Mouse (Mus musculus): ENCODE results near the gene Usp44. TPM values are rescaled to one million over a fixed set of nuclear protein-coding genes. Genes with fewer than 3 reads are reported as not detected.
A peak's percentile ranks its signal among the peaks of the same experiment; 100 is the strongest.
"Not testable (repeated sequence)": the region's sequence is repeated elsewhere in the genome, so short reads cannot be mapped to it uniquely, and the experiment has no call there.

Usp44 gene
- polyA plus RNA-seq (2016; fragmentation: Nextera tagmentation; extraction: Ambion mirVana), result 2.9 and 3.0 TPM in 2 replicates

DNA sequence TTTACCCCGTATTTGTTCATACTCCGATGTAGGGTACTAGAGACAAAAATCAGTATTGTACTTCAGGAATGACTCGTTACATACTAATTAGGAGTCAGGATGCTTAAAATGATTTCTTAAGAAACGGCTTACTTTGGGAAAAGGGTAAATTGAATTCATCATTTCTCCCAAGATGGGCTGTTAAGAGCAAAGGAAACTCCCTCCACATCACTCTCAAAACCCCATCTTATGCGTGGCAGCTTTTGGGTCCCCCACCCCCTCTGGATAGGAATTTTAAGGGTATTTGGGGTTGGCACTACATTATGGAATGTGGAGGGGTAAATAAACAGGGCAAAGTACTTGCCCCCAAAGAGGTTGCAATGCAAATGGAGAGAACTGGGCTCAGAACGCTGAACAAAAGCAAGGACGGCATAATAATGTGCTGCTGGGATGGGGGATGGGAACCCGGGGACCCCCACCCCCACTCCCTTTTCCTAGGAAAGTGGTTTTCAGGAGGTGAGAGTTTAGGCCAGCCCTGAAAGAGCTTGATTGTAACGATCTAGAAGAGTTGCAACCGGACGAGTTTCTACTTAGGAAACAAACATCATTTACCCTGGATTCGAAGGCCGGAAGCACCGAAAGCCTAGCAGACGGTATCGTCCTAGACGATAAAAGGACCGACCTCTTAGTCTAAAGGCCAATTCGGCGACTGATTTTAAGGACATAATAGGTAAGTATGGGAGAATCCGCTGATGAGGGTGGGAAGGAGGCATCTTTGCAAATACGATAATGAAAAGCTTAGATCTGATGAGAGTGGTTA is at the start of gene Usp44:
Gene Usp44 (plus strand): TSS at position 625 of the 799 bp plus-strand sequence.
- H3K36me3 ChIP-seq, result no peaks in the 10 kb centered on the region
- H3K27me3 ChIP-seq, result peaks cover 22% of the 10 kb centered on the region
- peak within 1 kb of the TSS; percentile 27; the same call in 1 of the 2 replicates for H3K4me2 ChIP-seq (replicated peaks)
- no peak within 1 kb of the TSS for H3K27ac ChIP-seq
- no peaks in the 10 kb centered on the region for H3K9me3 ChIP-seq (replicated peaks)
- 8% methylated on average over 22 of the region's 22 CpGs for WGBS
- peaks cover 8% of the 10 kb centered on the region; the same call in 1 of the 2 replicates for H3K4me1 ChIP-seq
- no peak for ATAC-seq (ENCODE audit: low FRiP score)
- no peak within 1 kb of the TSS for H3K4me3 ChIP-seq
- H3K9ac ChIP-seq, result no peak within 1 kb of the TSS

GRCm38 (mm10) chr10:93783216-93784013 is 47.9 kb upstream of the Usp44 start:
- Histone ChIP-seq H3K27ac (no peak overlapping the region), H3K9me3 (replicated peaks) (no peaks in the 10 kb centered on the region), H3K4me1 (0 out of 2 replicates have a peak, but pooled peaks cover 3% of the 10 kb centered on the region), H3K4me3 (no peak overlapping the region), H3K4me2 (replicated peaks) (no peak overlapping the region), H3K36me3 (no peaks in the 10 kb centered on the region), H3K9ac (no peak overlapping the region), H3K27me3 (no peaks in the 10 kb centered on the region)
- 71% methylated on average over 15 of the region's 15 CpGs for WGBS
- ATAC-seq (ENCODE audit: low FRiP score), result no peak

GRCm38 (mm10) chr10:93799711-93800362 is 31.5 kb upstream of the Usp44 start:
- no peak overlapping the region for H3K9ac ChIP-seq
- no peak overlapping the region for H3K27ac ChIP-seq
- H3K4me2 ChIP-seq (replicated peaks), result no peak overlapping the region
- H3K9me3 ChIP-seq (replicated peaks), result no peaks in the 10 kb centered on the region
- no peak overlapping the region for H3K4me3 ChIP-seq
- 76% methylated on average over 8 of the region's 8 CpGs for WGBS
- H3K27me3 ChIP-seq, result no peaks in the 10 kb centered on the region
- ATAC-seq (ENCODE audit: low FRiP score), result no peak
- no peaks in the 10 kb centered on the region for H3K4me1 ChIP-seq
- no peaks in the 10 kb centered on the region for H3K36me3 ChIP-seq

- no peak overlapping the region for H3K27ac ChIP-seq
- no peak overlapping the region for H3K4me3 ChIP-seq
- ATAC-seq (ENCODE audit: low FRiP score), result no peak
- H3K4me2 ChIP-seq (replicated peaks), result no peak overlapping the region
- no peaks in the 10 kb centered on the region for H3K27me3 ChIP-seq
- 78% methylated on average over 4 of the region's 4 CpGs for WGBS
- no peaks in the 10 kb centered on the region for H3K4me1 ChIP-seq
- H3K9ac ChIP-seq, result no peak overlapping the region
- H3K9me3 ChIP-seq (replicated peaks), result no peaks in the 10 kb centered on the region
- H3K36me3 ChIP-seq, result no peaks in the 10 kb centered on the region
Observed at GRCm38 (mm10) chr10:93800363-93800722, 31.0 kb upstream of the Usp44 start.

GRCm38 (mm10) chr10:93800895-93801294 is 30.5 kb upstream of the Usp44 start:
- Histone ChIP-seq H3K36me3 (no peaks in the 10 kb centered on the region), H3K27ac (no peak overlapping the region), H3K27me3 (no peaks in the 10 kb centered on the region), H3K9me3 (replicated peaks) (no peaks in the 10 kb centered on the region), H3K9ac (no peak overlapping the region), H3K4me2 (replicated peaks) (no peak overlapping the region), H3K4me3 (no peak overlapping the region), H3K4me1 (no peaks in the 10 kb centered on the region)
- 88% methylated on average over 5 of the region's 5 CpGs for WGBS
- ATAC-seq (ENCODE audit: low FRiP score), result no peak

- Histone ChIP-seq H3K9me3 (replicated peaks) (no peaks in the 10 kb centered on the region), H3K36me3 (no peaks in the 10 kb centered on the region), H3K27ac (no peak overlapping the region), H3K4me1 (no peaks in the 10 kb centered on the region), H3K4me3 (no peak overlapping the region), H3K27me3 (no peaks in the 10 kb centered on the region), H3K9ac (no peak overlapping the region), H3K4me2 (replicated peaks) (no peak overlapping the region)
- ATAC-seq (ENCODE audit: low FRiP score), result no peak
- WGBS, result 82% methylated on average over 6 of the region's 6 CpGs
Observed at GRCm38 (mm10) chr10:93803199-93803598, 28.2 kb upstream of the Usp44 start.

GRCm38 (mm10) chr10:93809438-93809837 is 21.9 kb upstream of the Usp44 start:
- 95% methylated on average over 8 of the region's 8 CpGs for WGBS
- not testable (repeated sequence) for H3K9ac ChIP-seq; H3K4me1 ChIP-seq; H3K4me3 ChIP-seq; H3K4me2 ChIP-seq (replicated peaks); H3K9me3 ChIP-seq (replicated peaks); H3K27me3 ChIP-seq; ATAC-seq (ENCODE audit: low FRiP score); H3K27ac ChIP-seq; H3K36me3 ChIP-seq

DNA sequence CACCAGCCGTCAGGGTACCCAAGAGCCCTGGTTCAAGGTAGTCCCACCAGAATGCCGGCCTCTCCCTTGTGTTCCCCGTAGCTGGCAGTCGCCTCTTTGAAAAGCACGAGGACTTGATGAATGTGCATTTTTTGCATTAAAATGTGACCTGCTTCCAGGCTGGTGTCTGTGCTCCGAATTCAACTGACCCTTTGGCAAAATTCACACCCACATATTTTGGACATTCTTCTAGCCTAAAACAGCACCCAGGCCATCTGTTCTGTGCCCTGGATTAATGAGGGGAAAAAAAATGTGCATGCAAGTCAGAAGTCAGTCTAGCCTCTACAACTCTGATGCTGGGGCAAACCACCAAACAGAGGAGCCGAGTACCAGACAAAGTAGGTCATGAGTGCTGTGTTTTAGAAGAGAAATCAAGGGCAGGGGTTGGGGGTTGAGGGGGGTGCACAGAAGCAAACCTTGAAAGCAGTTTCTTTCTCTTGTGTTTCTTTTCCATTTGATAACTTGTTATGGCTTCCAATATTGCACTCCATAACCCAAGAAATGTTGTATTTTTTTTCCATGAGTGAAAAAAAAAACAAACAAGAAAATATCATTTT is 20.7 kb upstream of the Usp44 start:
- no peak overlapping the region for H3K27ac ChIP-seq
- H3K36me3 ChIP-seq, result no peaks in the 10 kb centered on the region
- H3K4me2 ChIP-seq (replicated peaks), result no peak overlapping the region
- ATAC-seq (ENCODE audit: low FRiP score), result no peak
- no peaks in the 10 kb centered on the region for H3K4me1 ChIP-seq
- 34% methylated on average over 7 of the region's 7 CpGs for WGBS
- H3K9ac ChIP-seq, result no peak overlapping the region
- H3K9me3 ChIP-seq (replicated peaks), result no peaks in the 10 kb centered on the region
- H3K4me3 ChIP-seq, result no peak overlapping the region
- no peaks in the 10 kb centered on the region for H3K27me3 ChIP-seq

GRCm38 (mm10) chr10:93812098-93812497 is 19.3 kb upstream of the Usp44 start:
- Histone ChIP-seq H3K4me1 (no peaks in the 10 kb centered on the region), H3K4me3 (no peak overlapping the region), H3K27me3 (no peaks in the 10 kb centered on the region), H3K36me3 (no peaks in the 10 kb centered on the region), H3K9ac (no peak overlapping the region), H3K9me3 (replicated peaks) (no peaks in the 10 kb centered on the region), H3K27ac (no peak overlapping the region), H3K4me2 (replicated peaks) (no peak overlapping the region)
- 89% methylated on average over 7 of the region's 7 CpGs for WGBS
- ATAC-seq (ENCODE audit: low FRiP score), result no peak

GRCm38 (mm10) chr10:93812774-93813415 is 18.5 kb upstream of the Usp44 start:
- Histone ChIP-seq H3K4me2 (replicated peaks) (peak overlapping the region; percentile 21; the same call in 1 of the 2 replicates), H3K27ac (no peak overlapping the region)

DNA sequence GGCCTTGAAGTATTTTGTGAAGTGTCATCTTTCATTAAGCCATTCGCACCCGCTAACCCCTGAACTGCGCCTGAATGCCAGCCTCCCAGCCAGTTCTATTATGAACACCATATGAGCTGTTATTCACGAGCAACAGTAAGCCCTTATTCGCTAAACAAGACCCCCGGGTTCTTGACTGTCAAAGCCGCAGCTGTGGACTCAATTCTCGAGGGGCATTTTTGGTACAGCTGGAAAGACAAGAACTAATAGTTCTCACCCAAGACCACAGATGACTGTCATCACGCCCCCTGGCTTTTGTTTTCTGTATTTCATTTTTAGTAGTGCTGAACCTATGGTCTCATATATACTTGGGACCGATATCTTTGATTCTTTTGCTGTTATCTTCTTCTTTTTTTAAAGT is 17.6 kb upstream of the Usp44 start:
- Histone ChIP-seq H3K27me3 (0 out of 2 replicates have a peak, but pooled peaks cover under 1% of the 10 kb centered on the region), H3K4me2 (replicated peaks) (no peak overlapping the region), H3K4me3 (no peak overlapping the region), H3K27ac (no peak overlapping the region), H3K36me3 (no peaks in the 10 kb centered on the region), H3K4me1 (no peaks in the 10 kb centered on the region), H3K9ac (no peak overlapping the region), H3K9me3 (replicated peaks) (no peaks in the 10 kb centered on the region)
- 57% methylated on average over 10 of the region's 10 CpGs for WGBS
- peak; percentile 56; the same call in 1 of the 2 replicates for ATAC-seq (ENCODE audit: low FRiP score)

More at GRCm38 (mm10) chr10:93812774-93813415, 18.5 kb upstream of the Usp44 start:
- H3K9me3 ChIP-seq (replicated peaks), result no peaks in the 10 kb centered on the region
- no peak for ATAC-seq (ENCODE audit: low FRiP score)
- 19% methylated on average over 10 of the region's 10 CpGs for WGBS
- no peaks in the 10 kb centered on the region for H3K4me1 ChIP-seq
- H3K36me3 ChIP-seq, result no peaks in the 10 kb centered on the region
- H3K4me3 ChIP-seq, result no peak overlapping the region
- no peak overlapping the region for H3K9ac ChIP-seq
- H3K27me3 ChIP-seq, result no peaks in the 10 kb centered on the region

Data from hindbrain, embryonic 12.5 days (tissue).